Mouse (Mus musculus) C2C12 (cell line): Measurements from ENCODE around the gene Olfr31. TPM values are rescaled to one million over a fixed set of nuclear protein-coding genes. Genes with fewer than 3 reads are reported as not detected.
A peak's percentile ranks its signal among the peaks of the same experiment; 100 is the strongest.

Experiments used
- H3K27me3 ChIP-seq: one replicate; pipeline ENCODE4 v1.6.1; 2011; ENCODE audit not compliant: control insufficient read depth, insufficient read depth, insufficient read length
- H3K36me3 ChIP-seq: one replicate; pipeline ENCODE4 v1.6.1; 2011; ENCODE audit not compliant: control insufficient read depth, insufficient read depth
- H3K4me3 ChIP-seq: one replicate; pipeline ENCODE4 v1.5.1; 2011; ENCODE audit warnings: mild to moderate bottlenecking, control low read depth; ENCODE audit not compliant: poor library complexity, insufficient read depth, severe bottlenecking
- H3K79me2 ChIP-seq: one replicate; pipeline ENCODE4 v1.6.1; 2011; ENCODE audit not compliant: control insufficient read depth, insufficient read depth
- H3K79me3 ChIP-seq: one replicate; pipeline ENCODE4 v1.6.1; 2011; ENCODE audit warnings: low read depth, control low read depth
- H3ac ChIP-seq: one replicate; pipeline ENCODE3; 2011; ENCODE audit warnings: low read depth; ENCODE audit not compliant: control insufficient read depth, insufficient read length
- CEBPB ChIP-seq: IDR thresholded peaks from one replicate; pipeline ENCODE4 v1.6.1; 2011; ENCODE audit warnings: low read depth, mild to moderate bottlenecking, control low read depth, moderate library complexity
- CTCF ChIP-seq: IDR thresholded peaks from one replicate; pipeline ENCODE4 v1.5.1; 2011; ENCODE audit not compliant: control insufficient read depth, insufficient read depth, insufficient read length
- FOSL1 ChIP-seq: IDR thresholded peaks from one replicate; pipeline ENCODE4 v1.8.0; 2011; ENCODE audit warnings: mild to moderate bottlenecking, low read length; ENCODE audit not compliant: poor library complexity, insufficient read depth, severe bottlenecking
- MAX ChIP-seq: IDR thresholded peaks from one replicate; pipeline ENCODE4 v1.6.1; 2011; ENCODE audit warnings: mild to moderate bottlenecking, control low read depth
- MYOD1 ChIP-seq: IDR thresholded peaks from one replicate; pipeline ENCODE4 v1.6.1; 2011; ENCODE audit warnings: low read depth; ENCODE audit not compliant: control insufficient read depth, insufficient read length
- MYOG ChIP-seq: IDR thresholded peaks from one replicate; pipeline ENCODE4 v1.6.1; 2011; ENCODE audit not compliant: control insufficient read depth, insufficient read length; ENCODE audit errors: extremely low read depth
- USF1 ChIP-seq: IDR thresholded peaks from one replicate; pipeline ENCODE4 v1.6.1; 2011; ENCODE audit warnings: low read depth, mild to moderate bottlenecking, control low read depth, moderate library complexity
- polyA plus RNA-seq: library from polyadenylated mRNA; unstranded; fragments of >200 nt; fragmentation: generic; extraction: Trizol; gene quantifications from one replicate; pipeline ENCODE4 v1.2.1, GENCODE M21; 2012; ENCODE audit warnings: missing spikeins

Olfr31 gene
- polyA plus RNA-seq, 1 experiment: not detected

- H3K4me3 ChIP-seq: peak overlapping the region; percentile 38
- H3K27me3 ChIP-seq: no peaks in the 10 kb centered on the region
- no peaks in the 10 kb centered on the region for H3K79me2 ChIP-seq
- TF ChIP-seq MAX (no peak), USF1 (no peak), CEBPB (no peak), FOSL1 (no peak), CTCF (no peak), MYOG (no peak), MYOD1 (no peak)
- no peaks in the 10 kb centered on the region for H3K36me3 ChIP-seq
- peak overlapping the region; percentile 64 for H3ac ChIP-seq
- no peaks in the 10 kb centered on the region for H3K79me3 ChIP-seq
Observed at GRCm38 (mm10) chr14:14346813-14347100, 24.1 kb downstream of the Olfr31 start.

- Histone ChIP-seq H3K79me3 (no peaks in the 10 kb centered on the region), H3K27me3 (no peaks in the 10 kb centered on the region), H3K79me2 (no peaks in the 10 kb centered on the region), H3ac (no peak overlapping the region), H3K36me3 (no peaks in the 10 kb centered on the region), H3K4me3 (no peak overlapping the region)
- TF ChIP-seq MYOG (no peak), MAX (no peak), CEBPB (no peak), CTCF (no peak), FOSL1 (no peak)
Observed at GRCm38 (mm10) chr14:14347151-14347835, 24.7 kb downstream of the Olfr31 start.

GRCm38 (mm10) chr14:14347836-14348621 is 25.4 kb downstream of the Olfr31 start:
- TF ChIP-seq CTCF (no peak), MAX (no peak), MYOD1 (peak; percentile 5), MYOG (no peak)
- Histone ChIP-seq H3K79me3 (no peaks in the 10 kb centered on the region), H3ac (no peak overlapping the region), H3K27me3 (no peaks in the 10 kb centered on the region), H3K36me3 (no peaks in the 10 kb centered on the region), H3K79me2 (no peaks in the 10 kb centered on the region), H3K4me3 (no peak overlapping the region)

- Histone ChIP-seq H3K27me3 (no peaks in the 10 kb centered on the region), H3K36me3 (no peaks in the 10 kb centered on the region), H3K79me3 (no peaks in the 10 kb centered on the region), H3K4me3 (no peak overlapping the region), H3K79me2 (no peaks in the 10 kb centered on the region), H3ac (no peak overlapping the region)
- no peak for TF ChIP-seq FOSL1
- no peak for TF ChIP-seq MYOG
- no peak for TF ChIP-seq MAX
- TF ChIP-seq USF1: no peak
- TF ChIP-seq CEBPB: no peak
- TF ChIP-seq CTCF: no peak
- TF ChIP-seq MYOD1: no peak
Observed at GRCm38 (mm10) chr14:14348674-14349401, 26.2 kb downstream of the Olfr31 start.

GRCm38 (mm10) chr14:14349485-14350262 is 27.0 kb downstream of the Olfr31 start:
- Histone ChIP-seq H3K36me3 (no peaks in the 10 kb centered on the region), H3ac (no peak overlapping the region), H3K79me3 (no peaks in the 10 kb centered on the region), H3K27me3 (no peaks in the 10 kb centered on the region), H3K4me3 (no peak overlapping the region), H3K79me2 (no peaks in the 10 kb centered on the region)
- no peak for TF ChIP-seq CTCF
- TF ChIP-seq CEBPB: no peak
- no peak for TF ChIP-seq USF1
- no peak for TF ChIP-seq MYOD1
- TF ChIP-seq FOSL1: no peak
- TF ChIP-seq MYOG: no peak
- no peak for TF ChIP-seq MAX
